Mouse (Mus musculus) kidney, postnatal 14 days (tissue): Measurements from ENCODE around the gene Anapc16.

Experiments used
- DNase-seq: peaks from one replicate; pipeline ENCODE4 v3.0.0; 2022; ENCODE audit warnings: mixed read lengths

The Anapc16 gene

GRCm38 (mm10) chr10:59948363-59949254 is 54.3 kb downstream of the Anapc16 start:
- peak; percentile 62 for DNase-seq

GRCm38 (mm10) chr10:59947296-59948073 is 55.5 kb downstream of the Anapc16 start:
- DNase-seq = no peak

- no peak for DNase-seq
Measured at GRCm38 (mm10) chr10:59946362-59946761, 56.6 kb downstream of the Anapc16 start.

- no peak for DNase-seq
Measured at GRCm38 (mm10) chr10:59945416-59945815, 57.5 kb downstream of the Anapc16 start.

GRCm38 (mm10) chr10:59943421-59943989 is 59.4 kb downstream of the Anapc16 start:
- peak; percentile 85 for DNase-seq

- DNase-seq = peak; percentile 80
Measured at GRCm38 (mm10) chr10:59942847-59943420, 60.0 kb downstream of the Anapc16 start.

GRCm38 (mm10) chr10:59942281-59942846 is 60.6 kb downstream of the Anapc16 start:
- DNase-seq = no peak

- DNase-seq = no peak
Measured at GRCm38 (mm10) chr10:59939081-59939480, 63.9 kb downstream of the Anapc16 start.

GRCm38 (mm10) chr10:59938662-59939061 is 64.3 kb downstream of the Anapc16 start:
- no peak for DNase-seq
